Mouse (Mus musculus): ENCODE results near the gene Cpt1a. TPM values are rescaled to one million over a fixed set of nuclear protein-coding genes. Genes with fewer than 3 reads are reported as not detected.

The Cpt1a gene
- polyA plus RNA-seq, 1 experiment from 2014 or later = 4.0 TPM

DNA sequence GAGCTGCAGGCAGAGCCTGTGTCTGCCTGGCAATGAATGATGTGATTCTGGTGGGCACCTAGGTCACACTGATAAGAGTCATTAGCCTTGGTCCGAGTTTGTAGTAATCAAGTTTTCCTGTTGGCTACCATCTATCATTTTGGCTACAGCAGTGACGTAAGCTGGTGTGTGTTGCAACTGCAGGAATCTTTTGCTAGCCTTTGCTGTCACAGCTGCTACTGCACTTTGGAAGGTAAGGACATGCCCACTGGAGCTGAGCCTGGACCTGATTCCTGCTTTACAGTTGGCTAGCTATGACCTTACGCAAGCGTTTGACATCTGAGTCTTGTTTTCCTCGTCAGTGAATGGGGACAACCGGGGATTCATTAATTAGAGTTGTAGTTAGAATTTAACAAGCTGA lies 11.1 kb downstream of the Cpt1a start:
- Histone ChIP-seq H3K27me3 (ENCODE audit: low read depth, poor library complexity, severe bottlenecking) (peaks cover 8% of the 10 kb centered on the region; the same call in 1 of the 2 replicates), H3K36me3 (no peaks in the 10 kb centered on the region), H3K27ac (replicated peaks) (no peak overlapping the region), H3K4me3 (no peak overlapping the region), H3K4me1 (peaks cover 22% of the 10 kb centered on the region), H3K9me3 (replicated peaks) (no peaks in the 10 kb centered on the region)
- no peak for DNase-seq (ENCODE audit: low spot score)
- 83% methylated on average over 6 of the region's 6 CpGs for WGBS

DNA sequence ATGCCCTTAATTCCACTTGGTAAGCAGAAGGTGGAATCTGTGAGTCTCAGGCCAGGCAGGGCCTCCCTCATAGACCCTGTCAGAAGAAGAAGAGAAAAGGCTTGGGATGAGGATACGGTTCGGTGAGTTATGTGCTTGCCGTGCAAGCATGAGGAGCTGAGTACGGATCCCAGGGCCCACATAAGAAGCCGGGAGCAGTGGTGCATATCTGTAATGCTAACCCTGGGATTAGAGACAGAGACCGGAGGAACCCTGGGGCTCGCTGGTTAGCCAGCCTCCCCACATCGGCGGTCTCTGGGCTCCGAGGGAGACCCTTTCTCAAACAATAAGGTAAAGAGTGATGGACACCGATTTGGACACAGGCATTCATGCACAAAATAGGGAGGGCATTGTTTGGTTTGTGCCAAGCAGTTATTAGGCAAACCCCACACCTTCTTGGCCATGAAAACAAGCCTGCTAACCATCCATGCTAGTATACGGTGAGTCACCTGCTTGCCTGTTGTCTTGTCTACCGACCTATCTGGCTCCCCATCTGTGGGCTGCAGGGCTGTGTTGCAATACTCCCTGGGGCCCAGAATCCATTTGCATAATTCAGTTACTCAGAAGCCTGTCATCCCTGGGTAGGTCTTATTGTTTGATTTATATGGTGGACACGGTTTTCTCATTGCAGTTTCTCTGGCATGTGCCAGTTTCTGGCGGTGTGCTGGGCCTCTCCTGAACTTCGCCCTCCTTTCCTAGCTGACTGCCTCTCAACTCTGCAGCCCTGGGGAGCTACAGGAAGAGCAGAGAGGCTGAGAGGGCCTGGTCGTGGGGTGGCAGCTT lies 11.8 kb downstream of the Cpt1a start:
- Histone ChIP-seq H3K9me3 (replicated peaks) (no peaks in the 10 kb centered on the region), H3K4me1 (peaks cover 22% of the 10 kb centered on the region), H3K27ac (replicated peaks) (peak overlapping the region; percentile 60), H3K36me3 (no peaks in the 10 kb centered on the region), H3K27me3 (ENCODE audit: low read depth, poor library complexity, severe bottlenecking) (peaks cover under 1% of the 10 kb centered on the region; the same call in 1 of the 2 replicates), H3K4me3 (no peak overlapping the region)
- whole genome bisulfite sequencing = 63% methylated on average over 17 of the region's 17 CpGs
- no peak for DNase-seq (ENCODE audit: low spot score)

DNA sequence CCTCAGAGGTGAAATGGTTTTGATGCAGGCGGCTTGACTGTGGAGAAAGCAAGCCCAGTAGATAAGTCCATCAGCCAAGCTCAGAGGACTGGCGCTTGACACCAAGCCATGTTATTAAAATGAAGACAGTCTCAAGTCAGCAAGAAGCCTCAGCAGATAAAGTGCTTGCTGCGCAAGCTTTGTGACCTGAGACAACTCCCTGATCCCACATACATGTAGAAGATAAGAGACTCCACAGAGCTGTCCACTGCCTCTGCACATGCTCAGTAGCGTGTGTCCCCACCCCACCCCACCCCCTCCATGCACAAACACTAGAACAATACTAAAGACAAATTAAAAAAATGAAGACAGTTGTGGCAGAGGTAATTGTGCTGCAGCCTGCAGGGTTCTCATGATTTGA lies 12.4 kb downstream of the Cpt1a start:
- no peak overlapping the region for H3K4me3 ChIP-seq
- H3K36me3 ChIP-seq = no peaks in the 10 kb centered on the region
- peak overlapping the region; percentile 60 for H3K27ac ChIP-seq (replicated peaks)
- H3K4me1 ChIP-seq = peaks cover 22% of the 10 kb centered on the region
- no peaks in the 10 kb centered on the region for H3K9me3 ChIP-seq (replicated peaks)
- H3K27me3 ChIP-seq (ENCODE audit: low read depth, poor library complexity, severe bottlenecking) = no peaks in the 10 kb centered on the region
- whole genome bisulfite sequencing = 92% methylated on average over 4 of the region's 4 CpGs
- no peak for DNase-seq (ENCODE audit: low spot score)

DNA sequence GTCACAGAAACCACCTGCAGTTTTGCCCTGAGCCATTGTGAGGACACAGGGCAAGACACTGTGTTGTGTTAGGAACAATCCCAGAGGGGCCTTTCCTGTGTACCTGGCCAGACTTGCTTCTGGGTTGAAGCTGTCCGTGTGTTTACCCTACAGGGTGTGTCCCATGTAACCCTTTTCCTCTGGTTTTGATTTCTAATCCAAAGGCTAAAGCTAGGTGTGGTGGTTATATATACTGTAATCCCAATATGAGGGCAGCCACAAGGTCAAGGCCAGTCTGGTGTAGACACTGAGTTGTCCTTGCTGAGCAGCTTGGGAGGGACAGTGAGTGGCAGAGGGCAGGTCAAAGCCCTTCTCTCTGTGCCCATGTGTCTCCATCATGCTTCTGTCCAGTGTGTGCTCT lies 13.8 kb downstream of the Cpt1a start:
- 76% methylated on average over 1 of the region's 1 CpGs for WGBS
- Histone ChIP-seq H3K27me3 (ENCODE audit: low read depth, poor library complexity, severe bottlenecking) (no peaks in the 10 kb centered on the region), H3K9me3 (replicated peaks) (no peaks in the 10 kb centered on the region), H3K4me3 (no peak overlapping the region), H3K27ac (replicated peaks) (no peak overlapping the region), H3K4me1 (peaks cover 22% of the 10 kb centered on the region), H3K36me3 (no peaks in the 10 kb centered on the region)
- DNase-seq (ENCODE audit: low spot score) = no peak

DNA sequence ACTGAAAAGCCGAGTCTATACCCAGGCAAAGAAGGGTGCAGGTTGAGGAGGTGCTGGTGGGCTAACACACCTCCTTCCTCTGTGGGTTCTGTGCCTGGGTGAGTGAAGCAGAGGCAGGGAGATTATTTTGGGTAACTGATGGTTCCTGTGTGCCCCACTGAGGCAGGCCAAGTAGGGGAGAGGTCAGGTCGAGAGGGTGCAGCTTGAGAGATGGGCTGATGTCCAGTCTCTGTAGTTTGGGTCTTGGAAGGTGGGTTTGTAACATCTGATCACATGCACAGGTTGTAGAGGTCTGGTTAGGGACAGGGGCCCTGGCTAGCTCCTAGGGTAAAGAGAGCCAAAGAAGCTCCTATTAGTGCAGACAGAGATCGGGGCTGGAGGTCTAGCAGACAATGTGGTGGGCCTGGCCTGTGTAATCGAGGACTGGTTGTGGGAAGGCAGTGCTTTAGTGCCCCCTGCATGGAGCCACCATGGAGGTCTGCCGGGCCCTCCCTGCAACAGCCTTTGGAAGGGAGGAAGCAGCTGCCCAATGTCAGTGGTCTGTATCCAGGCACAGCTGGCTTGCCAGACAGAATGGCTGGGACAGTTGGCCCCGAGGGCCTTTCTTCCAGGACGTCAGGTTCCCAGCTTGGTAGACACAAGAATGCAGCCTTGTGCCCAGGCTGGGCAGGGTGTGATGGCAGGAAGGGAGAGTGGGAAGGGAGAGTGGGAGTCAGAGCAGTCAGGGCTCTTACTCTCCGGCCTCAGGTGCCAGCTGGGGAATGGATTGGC lies 14.5 kb downstream of the Cpt1a start:
- Histone ChIP-seq H3K27ac (replicated peaks) (no peak overlapping the region), H3K9me3 (replicated peaks) (no peaks in the 10 kb centered on the region)
- no peak for DNase-seq (ENCODE audit: low spot score)

DNA sequence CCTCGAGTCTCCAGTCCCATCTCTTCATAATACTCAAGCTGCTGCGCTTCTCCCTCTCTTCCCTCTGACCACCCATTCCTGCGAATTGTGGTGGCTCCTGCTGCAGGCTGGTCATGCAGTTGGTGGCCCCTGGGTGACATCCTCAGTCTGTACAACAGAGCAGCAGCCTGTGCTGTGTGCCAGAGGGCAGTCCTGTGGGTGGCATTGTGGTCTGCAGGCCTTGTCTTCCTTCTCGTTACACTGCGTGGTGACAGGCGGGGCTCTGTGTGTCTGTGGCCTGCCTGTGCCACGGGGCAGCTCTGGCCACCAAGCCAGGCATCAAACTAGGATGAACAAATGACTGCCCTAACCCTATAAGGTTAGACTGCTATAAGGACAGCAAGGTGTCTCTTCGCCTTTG lies 17.1 kb downstream of the Cpt1a start:
- Histone ChIP-seq H3K9me3 (replicated peaks) (no peaks in the 10 kb centered on the region), H3K27me3 (ENCODE audit: low read depth, poor library complexity, severe bottlenecking) (no peaks in the 10 kb centered on the region), H3K36me3 (no peaks in the 10 kb centered on the region), H3K4me3 (no peak overlapping the region), H3K27ac (replicated peaks) (0 out of 2 replicates have a peak overlapping the region, but pooled peaks have one; percentile 9), H3K4me1 (peaks cover 9% of the 10 kb centered on the region)
- no peak for DNase-seq (ENCODE audit: low spot score)
- 84% methylated on average over 8 of the region's 8 CpGs for WGBS

More for the DNA sequence above, 14.5 kb downstream of the Cpt1a start:
- WGBS = 66% methylated on average over 8 of the region's 8 CpGs
- Histone ChIP-seq H3K4me1 (peaks cover 22% of the 10 kb centered on the region), H3K36me3 (no peaks in the 10 kb centered on the region), H3K4me3 (no peak overlapping the region), H3K27me3 (ENCODE audit: low read depth, poor library complexity, severe bottlenecking) (no peaks in the 10 kb centered on the region)

DNA sequence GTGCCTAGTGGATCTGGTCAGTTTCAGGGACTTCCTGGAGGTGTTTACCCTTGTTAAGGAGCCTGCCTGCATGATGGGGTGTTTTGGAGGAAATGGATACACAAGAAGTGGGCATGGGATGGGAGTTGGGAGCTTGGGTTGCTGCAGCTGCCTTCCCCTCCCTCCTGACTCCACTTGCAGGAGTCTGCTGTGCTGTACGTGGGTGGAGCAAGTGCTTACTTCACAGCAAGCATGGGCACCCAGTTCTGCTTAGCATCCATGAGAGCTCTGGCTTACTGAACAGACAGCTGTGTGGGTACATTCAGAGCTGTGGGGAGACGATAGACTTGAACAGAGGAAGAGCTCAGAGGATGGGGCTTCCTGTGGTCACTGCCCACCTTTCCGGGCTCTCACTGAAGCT lies 18.9 kb downstream of the Cpt1a start:
- DNase-seq (ENCODE audit: low spot score) = no peak
- Histone ChIP-seq H3K27ac (replicated peaks) (no peak overlapping the region), H3K36me3 (no peaks in the 10 kb centered on the region), H3K9me3 (replicated peaks) (no peaks in the 10 kb centered on the region), H3K27me3 (ENCODE audit: low read depth, poor library complexity, severe bottlenecking) (no peaks in the 10 kb centered on the region), H3K4me3 (no peak overlapping the region), H3K4me1 (no peaks in the 10 kb centered on the region)
- 82% methylated on average over 3 of the region's 3 CpGs for WGBS

DNA sequence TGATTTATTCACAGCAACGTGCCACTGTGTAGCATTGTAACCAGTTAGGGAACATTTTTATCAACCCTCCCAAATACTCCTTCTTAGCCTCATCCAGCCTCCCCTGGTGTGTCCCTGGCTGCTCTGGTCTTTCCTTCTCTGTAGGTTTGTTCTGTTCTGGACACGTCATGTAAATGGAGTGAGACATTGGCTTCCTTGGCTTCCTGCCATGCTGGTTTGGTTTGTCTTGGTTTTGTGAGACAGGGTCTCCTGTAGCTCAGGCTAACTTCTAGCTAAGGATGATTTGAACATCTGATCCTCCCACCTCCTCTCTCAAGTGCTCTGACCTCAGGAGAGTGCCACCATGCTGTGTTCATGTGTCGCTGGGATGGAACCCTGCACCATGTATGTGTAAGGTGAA lies 21.8 kb downstream of the Cpt1a start:
- Histone ChIP-seq H3K9me3 (replicated peaks) (peaks cover 9% of the 10 kb centered on the region; the same call in 1 of the 2 replicates), H3K4me1 (no peaks in the 10 kb centered on the region), H3K27me3 (ENCODE audit: low read depth, poor library complexity, severe bottlenecking) (no peaks in the 10 kb centered on the region), H3K27ac (replicated peaks) (no peak overlapping the region), H3K36me3 (no peaks in the 10 kb centered on the region), H3K4me3 (no peak overlapping the region)
- DNase-seq (ENCODE audit: low spot score) = no peak
- WGBS = 81% methylated on average over 3 of the region's 3 CpGs

DNA sequence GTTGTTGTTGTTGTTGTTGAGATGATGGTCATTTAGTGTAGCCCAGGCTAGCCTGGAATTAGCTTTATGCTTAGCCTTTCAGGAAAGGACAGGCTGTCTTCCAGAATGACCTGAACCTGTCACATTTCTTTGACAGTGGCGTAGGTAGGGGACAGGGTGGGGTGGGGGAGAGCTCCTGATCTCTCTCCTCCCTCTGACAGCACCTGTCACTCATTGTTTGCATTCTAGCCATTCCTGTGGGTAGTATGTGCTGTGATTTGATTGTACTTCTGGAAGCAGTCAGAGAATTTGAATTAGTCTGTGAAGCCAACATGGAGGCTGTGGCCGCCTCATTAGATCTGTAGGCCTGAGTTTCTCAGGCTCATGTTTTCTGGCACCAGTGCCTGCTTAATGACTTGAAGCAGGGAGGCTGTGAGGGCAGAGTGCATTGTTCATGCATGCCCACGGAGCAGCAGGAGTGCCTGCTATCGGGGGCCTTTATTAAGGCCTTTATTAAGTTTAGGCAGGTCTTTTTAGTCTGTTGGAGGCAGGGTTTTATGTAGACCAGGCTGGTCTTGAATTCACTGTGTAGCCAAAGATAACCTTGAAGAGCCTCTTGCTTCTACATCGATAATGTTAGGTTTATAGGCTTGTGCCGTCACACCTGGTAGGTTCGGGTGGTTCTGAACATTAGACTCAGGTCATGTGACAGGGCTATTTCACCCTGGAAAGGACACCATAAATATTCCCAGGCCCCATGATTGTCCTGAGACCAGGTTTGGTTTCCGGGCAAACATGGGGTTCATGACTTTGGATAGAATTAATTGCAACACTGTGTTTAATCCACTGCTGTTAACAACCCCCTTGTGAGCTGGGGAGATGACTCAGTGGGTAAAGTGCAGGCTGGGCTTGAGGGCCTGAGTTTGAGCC lies 22.8 kb downstream of the Cpt1a start:
- H3K4me1 ChIP-seq = no peaks in the 10 kb centered on the region
- DNase-seq (ENCODE audit: low spot score) = no peak
- H3K4me3 ChIP-seq = no peak overlapping the region
- no peaks in the 10 kb centered on the region for H3K36me3 ChIP-seq
- peaks cover 9% of the 10 kb centered on the region; the same call in 1 of the 2 replicates for H3K9me3 ChIP-seq (replicated peaks)
- H3K27me3 ChIP-seq (ENCODE audit: low read depth, poor library complexity, severe bottlenecking) = no peaks in the 10 kb centered on the region
- WGBS = 87% methylated on average over 8 of the region's 8 CpGs
- no peak overlapping the region for H3K27ac ChIP-seq (replicated peaks)

DNA sequence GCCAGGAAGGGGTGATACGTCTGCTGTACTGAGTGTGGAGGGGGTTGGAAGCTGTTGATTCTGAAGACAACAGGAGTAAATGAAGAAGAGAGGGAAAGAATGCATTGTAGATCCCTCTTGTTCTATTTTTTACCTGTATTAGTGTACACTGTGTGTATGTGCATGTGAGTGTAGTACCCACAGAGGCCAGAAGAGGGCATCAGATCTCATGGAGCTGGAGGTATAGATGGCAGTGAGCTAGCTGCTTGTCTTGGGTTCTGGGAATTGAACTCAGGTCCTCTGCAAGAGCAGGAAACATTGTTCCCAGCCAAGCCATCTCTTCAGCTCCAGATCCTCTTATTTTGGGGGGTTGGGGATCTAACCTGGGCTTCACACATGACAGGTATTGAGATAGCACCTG lies 25.6 kb downstream of the Cpt1a start:
- Histone ChIP-seq H3K27ac (replicated peaks) (no peak overlapping the region), H3K9me3 (replicated peaks) (peaks cover 9% of the 10 kb centered on the region; the same call in 1 of the 2 replicates), H3K27me3 (ENCODE audit: low read depth, poor library complexity, severe bottlenecking) (no peaks in the 10 kb centered on the region), H3K4me3 (no peak overlapping the region), H3K4me1 (no peaks in the 10 kb centered on the region), H3K36me3 (no peaks in the 10 kb centered on the region)
- WGBS = 92% methylated on average over 1 of the region's 1 CpGs
- no peak for DNase-seq (ENCODE audit: low spot score)

DNA sequence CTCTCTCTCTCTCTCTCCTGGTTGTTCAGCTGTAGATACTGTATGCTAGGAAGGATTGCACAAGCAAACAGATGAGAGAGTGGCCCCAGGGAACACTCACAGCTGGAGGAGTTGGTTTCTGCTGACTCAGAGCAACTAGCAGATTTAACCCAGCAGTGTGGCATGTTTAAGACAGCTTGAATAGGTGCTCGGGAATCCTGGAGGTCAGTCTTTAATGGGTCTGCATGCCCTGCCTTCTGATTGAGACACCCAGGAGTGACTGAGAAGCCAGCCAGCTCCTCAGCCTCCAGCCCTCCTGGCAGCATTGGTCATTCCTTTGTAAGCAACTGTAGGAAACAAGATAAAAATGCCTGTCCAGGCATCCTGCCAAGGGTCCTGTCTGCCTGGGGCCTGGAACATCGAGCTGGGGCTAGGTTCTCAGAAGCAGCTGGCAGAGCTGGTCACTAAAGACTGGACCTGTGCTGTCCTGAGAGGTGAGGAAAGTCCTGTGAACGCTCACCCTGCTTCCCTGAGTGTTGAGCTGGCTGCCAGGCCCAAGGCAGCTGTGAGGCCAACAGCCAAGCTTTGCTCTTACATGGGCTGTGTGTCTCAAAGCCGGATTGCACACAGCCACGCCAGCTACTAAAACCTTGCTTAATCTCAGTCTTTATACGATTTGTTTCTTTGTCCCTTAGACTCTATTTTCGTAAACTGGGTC lies 31.4 kb downstream of the Cpt1a start:
- Histone ChIP-seq H3K4me3 (no peak overlapping the region), H3K27me3 (ENCODE audit: low read depth, poor library complexity, severe bottlenecking) (no peaks in the 10 kb centered on the region), H3K36me3 (no peaks in the 10 kb centered on the region), H3K9me3 (replicated peaks) (peaks cover 3% of the 10 kb centered on the region; the same call in 1 of the 2 replicates), H3K27ac (replicated peaks) (no peak overlapping the region), H3K4me1 (no peaks in the 10 kb centered on the region)
- DNase-seq (ENCODE audit: low spot score) = no peak
- WGBS = 78% methylated on average over 7 of the region's 7 CpGs

DNA sequence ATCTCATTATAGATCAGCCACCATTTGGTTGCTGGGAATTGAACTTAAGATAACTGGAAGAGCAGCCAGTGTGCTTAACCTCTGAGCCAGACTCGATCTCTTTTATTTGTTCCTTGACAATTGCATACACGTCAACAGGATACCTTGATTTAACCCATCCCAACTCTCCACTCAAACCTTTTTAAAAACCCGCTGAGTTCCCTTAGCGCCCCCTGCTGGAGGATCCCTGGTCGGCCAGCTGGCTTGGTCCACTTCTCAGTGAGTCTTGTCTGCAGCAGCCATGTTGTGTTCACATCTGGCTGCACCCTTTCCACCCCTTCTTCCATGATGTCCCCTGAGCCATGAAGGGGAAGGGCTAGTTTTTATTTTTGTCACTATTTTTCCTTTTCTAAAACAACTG lies 33.0 kb downstream of the Cpt1a start:
- WGBS = 64% methylated on average over 5 of the region's 5 CpGs
- Histone ChIP-seq H3K4me1 (no peaks in the 10 kb centered on the region), H3K36me3 (no peaks in the 10 kb centered on the region), H3K9me3 (replicated peaks) (0 out of 2 replicates have a peak, but pooled peaks cover 3% of the 10 kb centered on the region), H3K4me3 (no peak overlapping the region), H3K27ac (replicated peaks) (no peak overlapping the region), H3K27me3 (ENCODE audit: low read depth, poor library complexity, severe bottlenecking) (no peaks in the 10 kb centered on the region)
- peak; percentile 21 for DNase-seq (ENCODE audit: low spot score)

All from midbrain, embryonic 10.5 days (tissue).